Mouse (Mus musculus): ENCODE data around the gene Top1. TPM values are rescaled to one million over a fixed set of nuclear protein-coding genes. Genes with fewer than 3 reads are reported as not detected.

Top1 gene
- polyA plus RNA-seq, 1 experiment = 21.5 TPM

DNA sequence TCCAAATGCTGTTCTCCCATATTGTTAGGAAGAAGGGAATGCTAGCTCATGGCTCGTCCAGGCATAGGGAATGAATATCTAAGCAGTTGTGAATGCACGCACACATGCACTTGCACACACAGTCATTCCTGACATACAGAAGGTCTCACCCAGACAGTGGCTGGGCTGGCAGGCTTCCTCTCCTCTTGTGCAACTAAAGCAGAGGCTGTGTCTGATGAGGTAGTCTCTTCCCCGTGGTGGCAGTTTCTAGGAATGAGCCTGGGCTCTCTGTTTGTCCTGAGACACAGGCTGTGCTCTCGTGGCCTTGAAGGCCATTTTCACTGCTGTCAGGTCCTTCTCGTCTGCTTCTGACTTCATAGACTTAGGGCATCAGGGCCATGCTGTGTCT, 99.1 kb downstream of the Top1 start:
- TF ChIP-seq CTCF (IDR thresholded peaks at IDR 0.05; ENCODE audit: control insufficient read depth, insufficient read depth, insufficient read length) (no peak), MYOD1 (IDR thresholded peaks at IDR 0.05; ENCODE audit: control insufficient read depth, insufficient read length, low read depth) (no peak), USF1 (IDR thresholded peaks at IDR 0.05; ENCODE audit: low read depth) (no peak), MYOG (IDR thresholded peaks at IDR 0.05; ENCODE audit: control insufficient read depth, extremely low read depth, insufficient read length) (no peak), CEBPB (IDR thresholded peaks at IDR 0.05; ENCODE audit: low read depth) (no peak), FOSL1 (IDR thresholded peaks at IDR 0.05; ENCODE audit: insufficient read depth, low read length, poor library complexity, severe bottlenecking) (no peak), MAX (IDR thresholded peaks at IDR 0.05) (no peak)
- H3K79me3 ChIP-seq (ENCODE audit: low read depth) = peaks cover 44% of the 10 kb centered on the region
- no peak overlapping the region for H3ac ChIP-seq (ENCODE audit: control insufficient read depth, insufficient read length, low read depth)
- H3K4me3 ChIP-seq (ENCODE audit: insufficient read depth, poor library complexity, severe bottlenecking) = no peak overlapping the region
- H3K36me3 ChIP-seq (ENCODE audit: control insufficient read depth, insufficient read depth) = peaks cover 22% of the 10 kb centered on the region
- H3K79me2 ChIP-seq (ENCODE audit: control insufficient read depth, insufficient read depth) = peaks cover 79% of the 10 kb centered on the region
- H3K27me3 ChIP-seq (ENCODE audit: control insufficient read depth, insufficient read depth, insufficient read length) = no peaks in the 10 kb centered on the region

DNA sequence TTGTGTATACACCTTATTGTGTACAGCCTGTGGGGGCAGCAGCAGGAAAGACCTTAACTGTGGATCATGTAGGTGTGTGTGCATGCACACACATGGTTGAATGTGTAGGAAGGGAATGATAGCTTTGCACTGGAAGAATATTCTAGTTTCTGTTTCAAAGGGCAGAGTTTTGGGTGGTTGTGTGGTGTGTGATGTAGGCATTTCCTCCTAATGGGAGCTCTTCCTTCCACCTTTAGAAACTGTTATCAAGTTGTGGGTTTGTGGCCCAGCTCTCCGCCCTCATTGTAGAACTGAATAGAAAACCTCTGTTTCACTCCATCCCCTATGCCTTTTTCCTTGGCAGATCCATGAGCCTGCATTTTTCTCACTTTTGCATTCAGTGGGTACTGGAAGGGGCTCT, 99.8 kb downstream of the Top1 start:
- Histone ChIP-seq H3K27me3 (ENCODE audit: control insufficient read depth, insufficient read depth, insufficient read length) (no peaks in the 10 kb centered on the region), H3K79me2 (ENCODE audit: control insufficient read depth, insufficient read depth) (peaks cover 73% of the 10 kb centered on the region), H3K79me3 (ENCODE audit: low read depth) (peaks cover 43% of the 10 kb centered on the region), H3K36me3 (ENCODE audit: control insufficient read depth, insufficient read depth) (peaks cover 27% of the 10 kb centered on the region), H3ac (ENCODE audit: control insufficient read depth, insufficient read length, low read depth) (no peak overlapping the region), H3K4me3 (ENCODE audit: insufficient read depth, poor library complexity, severe bottlenecking) (no peak overlapping the region)
- TF ChIP-seq MYOD1 (IDR thresholded peaks at IDR 0.05; ENCODE audit: control insufficient read depth, insufficient read length, low read depth) (no peak), MAX (IDR thresholded peaks at IDR 0.05) (no peak), MYOG (IDR thresholded peaks at IDR 0.05; ENCODE audit: control insufficient read depth, extremely low read depth, insufficient read length) (no peak), CEBPB (IDR thresholded peaks at IDR 0.05; ENCODE audit: low read depth) (no peak), CTCF (IDR thresholded peaks at IDR 0.05; ENCODE audit: control insufficient read depth, insufficient read depth, insufficient read length) (no peak), USF1 (IDR thresholded peaks at IDR 0.05; ENCODE audit: low read depth) (no peak), FOSL1 (IDR thresholded peaks at IDR 0.05; ENCODE audit: insufficient read depth, low read length, poor library complexity, severe bottlenecking) (no peak)

GRCm38 (mm10) chr2:160746637-160747036, 100.9 kb downstream of the Top1 start:
- TF ChIP-seq MAX (IDR thresholded peaks at IDR 0.05) = no peak
- TF ChIP-seq CEBPB (IDR thresholded peaks at IDR 0.05; ENCODE audit: low read depth) = no peak
- TF ChIP-seq USF1 (IDR thresholded peaks at IDR 0.05; ENCODE audit: low read depth) = no peak
- TF ChIP-seq CTCF (IDR thresholded peaks at IDR 0.05; ENCODE audit: control insufficient read depth, insufficient read depth, insufficient read length) = no peak
- no peak for TF ChIP-seq FOSL1 (IDR thresholded peaks at IDR 0.05; ENCODE audit: insufficient read depth, low read length, poor library complexity, severe bottlenecking)
- TF ChIP-seq MYOD1 (IDR thresholded peaks at IDR 0.05; ENCODE audit: control insufficient read depth, insufficient read length, low read depth) = no peak
- TF ChIP-seq MYOG (IDR thresholded peaks at IDR 0.05; ENCODE audit: control insufficient read depth, extremely low read depth, insufficient read length) = no peak

GRCm38 (mm10) chr2:160747075-160747474, 101.4 kb downstream of the Top1 start:
- H3K36me3 ChIP-seq (ENCODE audit: control insufficient read depth, insufficient read depth) = peaks cover 32% of the 10 kb centered on the region
- no peak for TF ChIP-seq FOSL1 (IDR thresholded peaks at IDR 0.05; ENCODE audit: insufficient read depth, low read length, poor library complexity, severe bottlenecking)
- TF ChIP-seq MYOG (IDR thresholded peaks at IDR 0.05; ENCODE audit: control insufficient read depth, extremely low read depth, insufficient read length) = no peak
- no peak for TF ChIP-seq CTCF (IDR thresholded peaks at IDR 0.05; ENCODE audit: control insufficient read depth, insufficient read depth, insufficient read length)
- TF ChIP-seq MAX (IDR thresholded peaks at IDR 0.05) = no peak
- no peak for TF ChIP-seq USF1 (IDR thresholded peaks at IDR 0.05; ENCODE audit: low read depth)
- TF ChIP-seq CEBPB (IDR thresholded peaks at IDR 0.05; ENCODE audit: low read depth) = no peak
- no peak for TF ChIP-seq MYOD1 (IDR thresholded peaks at IDR 0.05; ENCODE audit: control insufficient read depth, insufficient read length, low read depth)
- no peaks in the 10 kb centered on the region for H3K27me3 ChIP-seq (ENCODE audit: control insufficient read depth, insufficient read depth, insufficient read length)
- no peak overlapping the region for H3ac ChIP-seq (ENCODE audit: control insufficient read depth, insufficient read length, low read depth)
- H3K79me3 ChIP-seq (ENCODE audit: low read depth) = peaks cover 33% of the 10 kb centered on the region
- H3K79me2 ChIP-seq (ENCODE audit: control insufficient read depth, insufficient read depth) = peaks cover 58% of the 10 kb centered on the region
- no peak overlapping the region for H3K4me3 ChIP-seq (ENCODE audit: insufficient read depth, poor library complexity, severe bottlenecking)

More at GRCm38 (mm10) chr2:160746637-160747036, 100.9 kb downstream of the Top1 start:
- Histone ChIP-seq H3K79me3 (ENCODE audit: low read depth) (peaks cover 37% of the 10 kb centered on the region), H3ac (ENCODE audit: control insufficient read depth, insufficient read length, low read depth) (no peak overlapping the region), H3K27me3 (ENCODE audit: control insufficient read depth, insufficient read depth, insufficient read length) (no peaks in the 10 kb centered on the region), H3K79me2 (ENCODE audit: control insufficient read depth, insufficient read depth) (peaks cover 62% of the 10 kb centered on the region), H3K36me3 (ENCODE audit: control insufficient read depth, insufficient read depth) (peaks cover 28% of the 10 kb centered on the region), H3K4me3 (ENCODE audit: insufficient read depth, poor library complexity, severe bottlenecking) (no peak overlapping the region)

GRCm38 (mm10) chr2:160756583-160757203, 111.0 kb downstream of the Top1 start:
- Histone ChIP-seq H3K79me2 (ENCODE audit: control insufficient read depth, insufficient read depth) (no peaks in the 10 kb centered on the region), H3K79me3 (ENCODE audit: low read depth) (no peaks in the 10 kb centered on the region), H3K36me3 (ENCODE audit: control insufficient read depth, insufficient read depth) (peaks cover 87% of the 10 kb centered on the region), H3ac (ENCODE audit: control insufficient read depth, insufficient read length, low read depth) (no peak overlapping the region), H3K27me3 (ENCODE audit: control insufficient read depth, insufficient read depth, insufficient read length) (no peaks in the 10 kb centered on the region), H3K4me3 (ENCODE audit: insufficient read depth, poor library complexity, severe bottlenecking) (no peak overlapping the region)
- TF ChIP-seq USF1 (IDR thresholded peaks at IDR 0.05; ENCODE audit: low read depth) (no peak), CTCF (IDR thresholded peaks at IDR 0.05; ENCODE audit: control insufficient read depth, insufficient read depth, insufficient read length) (no peak), CEBPB (IDR thresholded peaks at IDR 0.05; ENCODE audit: low read depth) (no peak), MYOD1 (IDR thresholded peaks at IDR 0.05; ENCODE audit: control insufficient read depth, insufficient read length, low read depth) (no peak), FOSL1 (IDR thresholded peaks at IDR 0.05; ENCODE audit: insufficient read depth, low read length, poor library complexity, severe bottlenecking) (no peak), MYOG (IDR thresholded peaks at IDR 0.05; ENCODE audit: control insufficient read depth, extremely low read depth, insufficient read length) (no peak), MAX (IDR thresholded peaks at IDR 0.05) (no peak)
